Mouse (Mus musculus) testis, adult 2 months (tissue): Measurements from ENCODE around the gene Ldhal6b.

ENCODE experiments used
- CTCF ChIP-seq: fragments of 200-500 bp; IDR thresholded peaks from 2 replicates; pipeline ENCODE4 v1.5.1; 2012; ENCODE audit warnings: low read depth, mild to moderate bottlenecking, inconsistent platforms, low read length, moderate library complexity; ENCODE audit not compliant: control insufficient read depth, insufficient read depth, insufficient replicate concordance
- POLR2A ChIP-seq: fragments of 200-500 bp; IDR thresholded peaks from 2 replicates; pipeline ENCODE4 v1.6.1; 2012; ENCODE audit warnings: low read depth, mild to moderate bottlenecking, inconsistent platforms, low read length, moderate library complexity; ENCODE audit not compliant: control insufficient read depth

- TF ChIP-seq CTCF (no peak), POLR2A (no peak)
Observed at GRCm38 (mm10) chr17:5463912-5464311, 45.3 kb upstream of the Ldhal6b start.
